Mouse (Mus musculus) urinary bladder, postnatal 14 days (tissue): Measurements from ENCODE around the gene Tas2r135.

Source experiments
- DNase-seq: peaks from one replicate; pipeline ENCODE4 v3.0.0; 2021; ENCODE audit warnings: low spot score

Gene Tas2r135

GRCm38 (mm10) chr6:42434446-42434845, 29.2 kb downstream of the Tas2r135 start, which contains the start of gene Tas2r126:
Gene Tas2r126 (plus strand): TSS chr6:42434535.
- DNase-seq, result no peak

GRCm38 (mm10) chr6:42435490-42435889, 30.3 kb downstream of the Tas2r135 start:
- no peak for DNase-seq

- DNase-seq, result no peak
These were observed 36.2 kb downstream of the Tas2r135 start for GRCm38 (mm10) chr6:42441395-42441794.

- DNase-seq, result no peak
These were observed 39.3 kb downstream of the Tas2r135 start for GRCm38 (mm10) chr6:42444491-42444890.

GRCm38 (mm10) chr6:42447381-42447780, 42.1 kb downstream of the Tas2r135 start:
- no peak for DNase-seq
